Mouse (Mus musculus): Measurements from ENCODE around the gene Cpm. TPM values are rescaled to one million over a fixed set of nuclear protein-coding genes. Genes with fewer than 3 reads are reported as not detected.

Gene Cpm
- total and polyA plus RNA-seq, 2 experiments from 2014 or later = 2.3 to 2.4 TPM

- no peak for TF ChIP-seq CTCF (IDR thresholded peaks at IDR 0.05; ENCODE audit: low read depth)
- no peaks in the 10 kb centered on the region for H3K9me3 ChIP-seq (ENCODE audit: low read length)
- no peak for DNase-seq (ENCODE audit: low spot score)
- no peak overlapping the region for H3K4me2 ChIP-seq (ENCODE audit: low read depth, low read length)
- H3K4me3 ChIP-seq (ENCODE audit: low read length) = no peak overlapping the region
- no peak overlapping the region for H3K27ac ChIP-seq
- no peak overlapping the region for H3K9ac ChIP-seq (replicated peaks; ENCODE audit: low read length)
- peaks cover 7% of the 10 kb centered on the region for H3K4me1 ChIP-seq (ENCODE audit: insufficient read depth, low read length)
- H3K36me3 ChIP-seq (ENCODE audit: insufficient read depth, low read length) = no peaks in the 10 kb centered on the region
- H3K27me3 ChIP-seq (ENCODE audit: insufficient read depth, low read length) = peaks cover 22% of the 10 kb centered on the region
- no peak for ATAC-seq
- 91% methylated on average over 5 of the region's 5 CpGs for WGBS
Observed at GRCm38 (mm10) chr10:117633564-117634208, 4.4 kb downstream of the Cpm start.

GRCm38 (mm10) chr10:117634323-117635030, 5.2 kb downstream of the Cpm start:
- WGBS = 85% methylated on average over 10 of the region's 10 CpGs
- no peak for TF ChIP-seq CTCF (IDR thresholded peaks at IDR 0.05; ENCODE audit: low read depth)
- Histone ChIP-seq H3K9ac (replicated peaks; ENCODE audit: low read length) (no peak overlapping the region), H3K27me3 (ENCODE audit: insufficient read depth, low read length) (peaks cover 19% of the 10 kb centered on the region), H3K36me3 (ENCODE audit: insufficient read depth, low read length) (no peaks in the 10 kb centered on the region), H3K4me2 (ENCODE audit: low read depth, low read length) (no peak overlapping the region), H3K27ac (no peak overlapping the region), H3K4me3 (ENCODE audit: low read length) (no peak overlapping the region), H3K9me3 (ENCODE audit: low read length) (no peaks in the 10 kb centered on the region), H3K4me1 (ENCODE audit: insufficient read depth, low read length) (peaks cover under 1% of the 10 kb centered on the region; the same call in 1 of the 2 replicates)
- no peak for DNase-seq (ENCODE audit: low spot score)
- no peak for ATAC-seq

GRCm38 (mm10) chr10:117635078-117635771, 5.9 kb downstream of the Cpm start:
- TF ChIP-seq CTCF (IDR thresholded peaks at IDR 0.05; ENCODE audit: low read depth) = no peak
- peaks cover 17% of the 10 kb centered on the region for H3K27me3 ChIP-seq (ENCODE audit: insufficient read depth, low read length)
- ATAC-seq = no peak
- H3K4me1 ChIP-seq (ENCODE audit: insufficient read depth, low read length) = no peaks in the 10 kb centered on the region
- no peaks in the 10 kb centered on the region for H3K9me3 ChIP-seq (ENCODE audit: low read length)
- no peaks in the 10 kb centered on the region for H3K36me3 ChIP-seq (ENCODE audit: insufficient read depth, low read length)
- no peak for DNase-seq (ENCODE audit: low spot score)
- H3K4me2 ChIP-seq (ENCODE audit: low read depth, low read length) = no peak overlapping the region
- H3K27ac ChIP-seq = no peak overlapping the region
- no peak overlapping the region for H3K9ac ChIP-seq (replicated peaks; ENCODE audit: low read length)
- H3K4me3 ChIP-seq (ENCODE audit: low read length) = no peak overlapping the region
- 96% methylated on average over 8 of the region's 8 CpGs for whole genome bisulfite sequencing

GRCm38 (mm10) chr10:117635823-117636589, 6.7 kb downstream of the Cpm start:
- no peak overlapping the region for H3K9ac ChIP-seq (replicated peaks; ENCODE audit: low read length)
- H3K27ac ChIP-seq = no peak overlapping the region
- no peaks in the 10 kb centered on the region for H3K4me1 ChIP-seq (ENCODE audit: insufficient read depth, low read length)
- no peaks in the 10 kb centered on the region for H3K9me3 ChIP-seq (ENCODE audit: low read length)
- H3K36me3 ChIP-seq (ENCODE audit: insufficient read depth, low read length) = no peaks in the 10 kb centered on the region
- H3K4me3 ChIP-seq (ENCODE audit: low read length) = no peak overlapping the region
- ATAC-seq = no peak
- peaks cover 9% of the 10 kb centered on the region for H3K27me3 ChIP-seq (ENCODE audit: insufficient read depth, low read length)
- no peak for TF ChIP-seq CTCF (IDR thresholded peaks at IDR 0.05; ENCODE audit: low read depth)
- DNase-seq (ENCODE audit: low spot score) = no peak
- no peak overlapping the region for H3K4me2 ChIP-seq (ENCODE audit: low read depth, low read length)
- 83% methylated on average over 3 of the region's 3 CpGs for WGBS

GRCm38 (mm10) chr10:117637062-117637744, 7.9 kb downstream of the Cpm start:
- DNase-seq (ENCODE audit: low spot score) (no peak), ATAC-seq (no peak)
- peak; percentile 46 for TF ChIP-seq CTCF (IDR thresholded peaks at IDR 0.05; ENCODE audit: low read depth)
- no peaks in the 10 kb centered on the region for H3K9me3 ChIP-seq (ENCODE audit: low read length)
- H3K36me3 ChIP-seq (ENCODE audit: insufficient read depth, low read length) = no peaks in the 10 kb centered on the region
- H3K4me3 ChIP-seq (ENCODE audit: low read length) = no peak overlapping the region
- no peaks in the 10 kb centered on the region for H3K4me1 ChIP-seq (ENCODE audit: insufficient read depth, low read length)
- H3K4me2 ChIP-seq (ENCODE audit: low read depth, low read length) = no peak overlapping the region
- H3K9ac ChIP-seq (replicated peaks; ENCODE audit: low read length) = no peak overlapping the region
- H3K27me3 ChIP-seq (ENCODE audit: insufficient read depth, low read length) = no peaks in the 10 kb centered on the region
- 75% methylated on average over 9 of the region's 9 CpGs for WGBS
- H3K27ac ChIP-seq = no peak overlapping the region

Data from hindbrain, postnatal 0 days (tissue).